ENCODE assay signal across 14 mouse cellular contexts in the genomic region with DNA sequence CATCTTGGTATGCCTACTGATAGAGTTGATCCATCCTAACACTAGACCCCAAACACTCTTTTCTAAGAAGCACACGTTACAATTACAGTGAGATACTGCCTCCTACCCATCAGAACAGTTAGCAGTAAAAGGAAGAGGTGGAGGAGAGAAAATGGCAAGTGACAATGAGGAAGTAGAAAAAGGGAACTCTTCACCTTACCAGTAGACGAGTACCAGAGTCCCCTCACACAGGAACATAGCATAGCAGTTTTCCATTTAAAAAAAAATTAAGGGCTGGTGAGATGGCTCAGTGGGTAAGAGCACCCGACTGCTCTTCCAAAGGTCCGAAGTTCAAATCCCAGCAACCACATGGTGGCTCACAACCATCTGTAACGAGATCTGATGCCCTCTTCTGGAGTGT. TPM values are rescaled to one million over a fixed set of nuclear protein-coding genes. Genes with fewer than 3 reads are reported as not detected.
"Had no signal": no experiment of that assay in that cellular context is flagged by ENCODE, and none has a peak within 500 bp of the region (broad histone marks: within the 10 kb centered on the region; RNA-seq: fewer than 3 reads in every experiment).

No protein-coding gene starts in this region.

RNA-seq across cellular contexts. Expression of gene Rufy4, which starts 34.3 kb away (rescaled TPM):
- total RNA-seq: midbrain, postnatal 0 days had no signal
- polyA plus RNA-seq: macrophage had no signal

RNA-seq across cellular contexts. Expression of gene Cxcr1, which starts 34.8 kb away (rescaled TPM):
- total RNA-seq: midbrain, postnatal 0 days; monocyte, adult 5-6 weeks had no signal
- polyA plus RNA-seq: liver, postnatal 0 days; lung, embryonic 15.5 days; lung, postnatal 0 days; macrophage; midbrain, embryonic 11.5 days; midbrain, embryonic 13.5 days; midbrain, embryonic 15.5 days; midbrain, postnatal 0 days; neural tube, embryonic 12.5 days; neural tube, embryonic 14.5 days; stomach, embryonic 14.5 days; stomach, embryonic 16.5 days; thymus, postnatal 0 days had no signal
